Mouse (Mus musculus): Measurements from ENCODE around the gene Cldn15. TPM values are rescaled to one million over a fixed set of nuclear protein-coding genes. Genes with fewer than 3 reads are reported as not detected.

The Cldn15 gene
- total RNA-seq, 2 experiments from 2014 or later: not detected

GRCm38 (mm10) chr5:136967592-136967991 lies 1.2 kb downstream of the Cldn15 start:
- peak in 1 of 2 experiments; percentile 68 for DNase-seq (ENCODE audit: extremely low spot score in 1 of 2, low spot score in 2 of 2)
- intact Hi-C loops (cut with DNase I): no loop called here

- intact Hi-C loops (cut with DNase I): no loop called here
- peak in 1 of 2 experiments; percentile 73 for DNase-seq (ENCODE audit: extremely low spot score in 1 of 2, low spot score in 2 of 2)
Measured at GRCm38 (mm10) chr5:136970703-136971102, 4.3 kb downstream of the Cldn15 start.

- DNase-seq (ENCODE audit: extremely low spot score in 1 of 2, low spot score in 2 of 2): no peak
- intact Hi-C loops (cut with DNase I): no loop called here
Measured at GRCm38 (mm10) chr5:136973670-136974069, 7.3 kb downstream of the Cldn15 start.

- intact Hi-C loops (cut with DNase I): no loop called here
- DNase-seq (ENCODE audit: extremely low spot score in 1 of 2, low spot score in 2 of 2): no peak
Measured at GRCm38 (mm10) chr5:136977769-136978168, 11.4 kb downstream of the Cldn15 start.

GRCm38 (mm10) chr5:136979762-136980161 lies 13.3 kb downstream of the Cldn15 start:
- intact Hi-C loops (cut with DNase I): no loop called here
- no peak for DNase-seq (ENCODE audit: extremely low spot score in 1 of 2, low spot score in 2 of 2)

GRCm38 (mm10) chr5:136980974-136981373 lies 14.6 kb downstream of the Cldn15 start:
- no peak for DNase-seq (ENCODE audit: extremely low spot score in 1 of 2, low spot score in 2 of 2)
- intact Hi-C loops (cut with DNase I): no loop called here

- DNase-seq (ENCODE audit: extremely low spot score in 1 of 2, low spot score in 2 of 2): no peak
- intact Hi-C loops (cut with DNase I): no loop called here
Measured at GRCm38 (mm10) chr5:136982338-136982930, 16.0 kb downstream of the Cldn15 start.

GRCm38 (mm10) chr5:136984828-136985227 lies 18.4 kb downstream of the Cldn15 start:
- DNase-seq (ENCODE audit: extremely low spot score in 1 of 2, low spot score in 2 of 2): no peak
- intact Hi-C loops (cut with DNase I): no loop called here

- peak; percentile 96 to 98 for DNase-seq (ENCODE audit: extremely low spot score in 1 of 2, low spot score in 2 of 2)
- intact Hi-C loops (cut with DNase I): no loop called here
Measured at GRCm38 (mm10) chr5:136986695-136987137, 20.3 kb downstream of the Cldn15 start, which contains the start of gene Plod3. TSS of gene Plod3 (plus strand) at chr5:136987019.

- DNase-seq (ENCODE audit: extremely low spot score in 1 of 2, low spot score in 2 of 2): peak; percentile 65 to 88
- intact Hi-C loops (cut with DNase I): no loop called here
Measured at GRCm38 (mm10) chr5:136987138-136987933, 20.9 kb downstream of the Cldn15 start.

GRCm38 (mm10) chr5:136987934-136988271 lies 21.5 kb downstream of the Cldn15 start, which contains the start of gene Znhit1:
TSS of gene Znhit1 (minus strand) at chr5:136988021.
- intact Hi-C loops (cut with DNase I): no loop called here
- no peak for DNase-seq (ENCODE audit: extremely low spot score in 1 of 2, low spot score in 2 of 2)

GRCm38 (mm10) chr5:136988420-136988819 lies 22.0 kb downstream of the Cldn15 start:
- intact Hi-C loops (cut with DNase I): no loop called here

GRCm38 (mm10) chr5:136989801-136990200 lies 23.4 kb downstream of the Cldn15 start:
- no peak for DNase-seq (ENCODE audit: extremely low spot score in 1 of 2, low spot score in 2 of 2)
- intact Hi-C loops (cut with DNase I): no loop called here

More at GRCm38 (mm10) chr5:136988420-136988819, 22.0 kb downstream of the Cldn15 start:
- peak; percentile 54 to 75 for DNase-seq (ENCODE audit: extremely low spot score in 1 of 2, low spot score in 2 of 2)

- intact Hi-C loops (cut with DNase I): no loop called here
- no peak for DNase-seq (ENCODE audit: extremely low spot score in 1 of 2, low spot score in 2 of 2)
Measured at GRCm38 (mm10) chr5:136999449-136999848, 33.0 kb downstream of the Cldn15 start.

GRCm38 (mm10) chr5:137000612-137001011 lies 34.2 kb downstream of the Cldn15 start:
- no peak for DNase-seq (ENCODE audit: extremely low spot score in 1 of 2, low spot score in 2 of 2)
- intact Hi-C loops (cut with DNase I): no loop called here

- no peak for DNase-seq (ENCODE audit: extremely low spot score in 1 of 2, low spot score in 2 of 2)
- intact Hi-C loops (cut with DNase I): no loop called here
Measured at GRCm38 (mm10) chr5:137007276-137007675, 40.9 kb downstream of the Cldn15 start.

GRCm38 (mm10) chr5:137009988-137010387 lies 43.6 kb downstream of the Cldn15 start:
- DNase-seq (ENCODE audit: extremely low spot score in 1 of 2, low spot score in 2 of 2): peak in 1 of 2 experiments; percentile 60

GRCm38 (mm10) chr5:137012401-137012950 lies 46.1 kb downstream of the Cldn15 start:
- intact Hi-C loops (cut with DNase I): loop anchor here (5.0 kb wide), 1 partner anchor 80 kb away; no protein-coding TSS in a partner anchor
- no peak for DNase-seq (ENCODE audit: extremely low spot score in 1 of 2, low spot score in 2 of 2)

More at GRCm38 (mm10) chr5:137009988-137010387, 43.6 kb downstream of the Cldn15 start:
- intact Hi-C loops (cut with DNase I): loop anchor here (5.0 kb wide), 1 partner anchor 78 kb away; no protein-coding TSS in a partner anchor

GRCm38 (mm10) chr5:137015913-137016312 lies 49.5 kb downstream of the Cldn15 start:
- intact Hi-C loops (cut with DNase I): no loop called here
- no peak for DNase-seq (ENCODE audit: extremely low spot score in 1 of 2, low spot score in 2 of 2)

Data from left cerebral cortex, postnatal 10 days (tissue).